Mouse (Mus musculus) heart, postnatal 0 days (tissue): ENCODE data around the gene Fam120a. TPM values are rescaled to one million over a fixed set of nuclear protein-coding genes. Genes with fewer than 3 reads are reported as not detected.
A peak's percentile ranks its signal among the peaks of the same experiment; 100 is the strongest.

Experiments
- ATAC-seq: fragments of 200-750 bp; cut with Nextera tagmentation; 2 replicates; pipeline ENCODE4 v1.8.0; 2017; ENCODE audit warnings: low read depth, moderate number of reproducible peaks, moderate library complexity; ENCODE audit not compliant: insufficient read depth
- DNase-seq: peaks from one replicate; pipeline ENCODE4 v3.0.0-alpha.2; 2016; ENCODE audit warnings: low spot score
- H3K27ac ChIP-seq: fragments of 300-500 bp; sonication (generic); 2 replicates; pipeline ENCODE4 v1.5.1; 2014; ENCODE audit warnings: low read depth, mild to moderate bottlenecking
- H3K27me3 ChIP-seq: fragments of 300-500 bp; sonication (generic); 2 replicates; pipeline ENCODE4 v1.6.1; 2014; ENCODE audit warnings: low read length, mixed read lengths; ENCODE audit not compliant: control insufficient read depth, insufficient read depth
- H3K36me3 ChIP-seq: fragments of 300-500 bp; sonication (generic); replicated peaks from 2 replicates; pipeline ENCODE4 v1.6.1; 2014; ENCODE audit warnings: low read length, mixed read lengths; ENCODE audit not compliant: control insufficient read depth, insufficient read depth
- H3K4me1 ChIP-seq: fragments of 300-500 bp; sonication (generic); 2 replicates; pipeline ENCODE4 v1.6.1; 2014; ENCODE audit warnings: antibody characterized with exemption; ENCODE audit not compliant: control insufficient read depth, insufficient read depth
- H3K4me2 ChIP-seq: fragments of 300-500 bp; sonication (generic); 2 replicates; pipeline ENCODE4 v1.6.1; 2014; ENCODE audit warnings: low read depth, mild to moderate bottlenecking, low read length, moderate library complexity
- H3K4me3 ChIP-seq: fragments of 300-500 bp; sonication (generic); 2 replicates; pipeline ENCODE4 v1.5.1; 2014; ENCODE audit warnings: low read depth, low read length
- H3K9ac ChIP-seq: fragments of 300-500 bp; sonication (generic); replicated peaks from 2 replicates; pipeline ENCODE4 v1.6.1; 2014; ENCODE audit warnings: low read depth, low read length, mixed read lengths
- H3K9me3 ChIP-seq: fragments of 300-500 bp; sonication (generic); replicated peaks from 2 replicates; pipeline ENCODE4 v1.6.1; 2016; ENCODE audit warnings: low read length; ENCODE audit not compliant: control insufficient read depth
- CTCF ChIP-seq: IDR thresholded peaks from 2 replicates; pipeline ENCODE4 v1.5.1; 2016; ENCODE audit warnings: antibody characterized with exemption, control low read depth, low read depth
- EP300 ChIP-seq: IDR thresholded peaks from 2 replicates; pipeline ENCODE4 v1.6.1; 2016; ENCODE audit warnings: antibody characterized with exemption, low read depth
- WGBS: fragments of 180-500 bp; shearing (Covaris S2); extraction: QIAGEN DNeasy Blood & Tissue Kit; methylation state at CpG from one replicate; pipeline ENCODE4 v1.1.7; 2014; 5-methylcytosine and 5-hydroxymethylcytosine counted together
- polyA plus RNA-seq: library from polyadenylated mRNA; unstranded; fragments of >200 nt; fragmentation: Nextera tagmentation; extraction: Ambion mirVana; gene quantifications from 2 replicates; pipeline ENCODE4 v1.2.1, GENCODE M21; 2015
- total RNA-seq: library from RNA; depleted of rRNA; stranded (reverse); fragments of >200 nt; gene quantifications from 2 replicates; pipeline ENCODE4 v1.2.3, GENCODE M21; 2014; ENCODE audit warnings: low replicate concordance

Gene Fam120a
- total and polyA plus RNA-seq, 2 experiments from 2014 or later = 13.4 to 112 TPM

DNA sequence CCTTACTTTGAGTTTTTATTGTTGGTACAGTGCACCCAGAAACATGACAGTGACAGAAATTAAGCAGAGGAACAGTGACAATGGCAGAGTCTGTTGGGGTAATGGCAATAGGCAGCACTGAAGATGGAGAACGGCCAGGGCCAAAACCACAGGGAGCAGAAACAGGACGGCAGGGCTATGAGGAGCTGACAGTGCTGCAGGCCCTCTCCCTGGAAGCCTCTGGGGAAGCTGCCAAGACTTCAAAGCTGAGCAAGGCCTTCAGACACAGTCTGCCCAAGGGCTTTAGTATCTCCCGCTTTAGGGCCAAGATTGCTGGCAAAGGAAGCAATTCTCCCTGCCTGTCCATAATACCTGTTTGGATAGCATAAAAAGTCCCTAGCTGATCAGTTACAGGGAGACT is 33.9 kb upstream of the Fam120a start:
- Histone ChIP-seq H3K9ac (no peak overlapping the region), H3K27me3 (no peaks in the 10 kb centered on the region), H3K9me3 (no peaks in the 10 kb centered on the region), H3K4me2 (no peak overlapping the region), H3K27ac (no peak overlapping the region), H3K4me1 (no peaks in the 10 kb centered on the region), H3K36me3 (no peaks in the 10 kb centered on the region), H3K4me3 (no peak overlapping the region)
- TF ChIP-seq CTCF = no peak
- TF ChIP-seq EP300 = no peak
- DNase-seq (no peak), ATAC-seq (no peak)
- WGBS = 43% methylated on average over 3 of the region's 3 CpGs

DNA sequence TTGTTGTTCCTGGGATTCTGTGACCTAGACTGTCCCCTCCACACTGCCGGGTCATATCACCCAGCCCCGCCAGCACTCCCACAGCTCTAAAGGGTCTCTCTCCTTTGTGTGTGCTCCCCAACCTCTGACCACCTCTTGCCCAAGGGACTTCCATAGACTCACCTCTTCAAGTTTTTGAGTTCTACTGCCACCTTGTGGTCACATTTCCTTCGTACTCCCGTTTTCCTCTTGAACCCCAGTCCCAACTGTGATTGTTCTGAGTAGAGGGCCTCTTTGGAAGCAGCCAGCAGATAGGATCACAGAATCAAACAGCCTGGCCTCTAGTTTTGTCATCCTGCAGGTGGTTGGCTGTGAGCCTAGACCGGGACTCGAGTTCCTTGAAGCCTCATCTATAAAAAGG is 30.8 kb upstream of the Fam120a start:
- DNase-seq (peak; percentile 77), ATAC-seq (peak; percentile 30; the same call in 1 of the 2 replicates)
- no peak overlapping the region for H3K9ac ChIP-seq
- H3K4me2 ChIP-seq = no peak overlapping the region
- no peak overlapping the region for H3K4me3 ChIP-seq
- no peaks in the 10 kb centered on the region for H3K4me1 ChIP-seq
- no peaks in the 10 kb centered on the region for H3K9me3 ChIP-seq
- no peaks in the 10 kb centered on the region for H3K27me3 ChIP-seq
- WGBS = 8% methylated on average over 6 of the region's 6 CpGs
- TF ChIP-seq CTCF (peak; percentile 76), EP300 (no peak)
- H3K27ac ChIP-seq = no peak overlapping the region
- no peaks in the 10 kb centered on the region for H3K36me3 ChIP-seq

GRCm38 (mm10) chr13:48996731-48997130 is 28.9 kb upstream of the Fam120a start:
- H3K9ac ChIP-seq = no peak overlapping the region
- no peaks in the 10 kb centered on the region for H3K27me3 ChIP-seq
- 81% methylated on average over 4 of the region's 4 CpGs for WGBS
- H3K4me2 ChIP-seq = no peak overlapping the region
- DNase-seq (no peak), ATAC-seq (no peak)
- no peak overlapping the region for H3K4me3 ChIP-seq
- no peaks in the 10 kb centered on the region for H3K36me3 ChIP-seq
- no peaks in the 10 kb centered on the region for H3K9me3 ChIP-seq
- no peaks in the 10 kb centered on the region for H3K4me1 ChIP-seq
- no peak overlapping the region for H3K27ac ChIP-seq
- TF ChIP-seq CTCF = no peak
- TF ChIP-seq EP300 = no peak

GRCm38 (mm10) chr13:48994903-48995302 is 27.1 kb upstream of the Fam120a start:
- Histone ChIP-seq H3K9me3 (no peaks in the 10 kb centered on the region), H3K4me3 (no peak overlapping the region), H3K36me3 (no peaks in the 10 kb centered on the region), H3K27me3 (no peaks in the 10 kb centered on the region), H3K4me2 (no peak overlapping the region), H3K4me1 (no peaks in the 10 kb centered on the region), H3K27ac (no peak overlapping the region), H3K9ac (no peak overlapping the region)
- TF ChIP-seq EP300 (no peak), CTCF (no peak)
- ATAC-seq (no peak), DNase-seq (peak; percentile 48)
- WGBS = 42% methylated on average over 3 of the region's 3 CpGs

DNA sequence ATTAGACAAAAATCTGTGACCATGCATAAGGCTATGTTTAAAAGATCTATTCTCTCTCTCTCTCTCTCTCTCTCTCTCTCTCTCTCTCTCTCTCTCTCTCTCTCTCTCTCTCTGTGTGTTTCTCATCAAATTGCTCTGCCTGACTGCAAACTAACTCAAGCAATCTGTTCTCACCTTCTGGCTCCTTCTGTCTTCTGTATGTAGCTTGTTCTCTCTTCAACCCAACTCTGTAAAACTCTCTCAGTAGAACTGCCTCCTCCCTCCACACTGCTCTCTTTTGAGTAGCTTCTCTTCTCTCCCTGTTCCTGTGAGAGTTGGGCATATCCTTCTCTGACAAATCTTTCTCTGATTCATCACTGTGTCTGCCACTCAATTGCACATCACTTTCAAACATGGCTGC is 25.1 kb upstream of the Fam120a start:
- no peak overlapping the region for H3K4me3 ChIP-seq
- no peak for ATAC-seq
- TF ChIP-seq EP300 (no peak), CTCF (no peak)

GRCm38 (mm10) chr13:48990138-48990537 is 22.3 kb upstream of the Fam120a start:
- Histone ChIP-seq H3K9me3 (no peaks in the 10 kb centered on the region), H3K27ac (no peak overlapping the region), H3K4me2 (no peak overlapping the region), H3K36me3 (no peaks in the 10 kb centered on the region), H3K4me3 (no peak overlapping the region), H3K9ac (no peak overlapping the region), H3K4me1 (no peaks in the 10 kb centered on the region), H3K27me3 (no peaks in the 10 kb centered on the region)
- WGBS = 54% methylated on average over 2 of the region's 2 CpGs
- DNase-seq = no peak
- TF ChIP-seq CTCF (no peak), EP300 (no peak)
- no peak for ATAC-seq

More for the DNA sequence above, 25.1 kb upstream of the Fam120a start:
- Histone ChIP-seq H3K36me3 (no peaks in the 10 kb centered on the region), H3K27me3 (no peaks in the 10 kb centered on the region), H3K9ac (no peak overlapping the region), H3K4me1 (no peaks in the 10 kb centered on the region), H3K4me2 (no peak overlapping the region), H3K27ac (no peak overlapping the region), H3K9me3 (no peaks in the 10 kb centered on the region)
- DNase-seq = no peak
